Mouse (Mus musculus) ovary, postnatal 14 days (tissue): ENCODE data around the gene Bsph2.

Experiments
- DNase-seq: peaks from one replicate; pipeline ENCODE4 v3.0.0; 2022; ENCODE audit warnings: low spot score

The Bsph2 gene

DNA sequence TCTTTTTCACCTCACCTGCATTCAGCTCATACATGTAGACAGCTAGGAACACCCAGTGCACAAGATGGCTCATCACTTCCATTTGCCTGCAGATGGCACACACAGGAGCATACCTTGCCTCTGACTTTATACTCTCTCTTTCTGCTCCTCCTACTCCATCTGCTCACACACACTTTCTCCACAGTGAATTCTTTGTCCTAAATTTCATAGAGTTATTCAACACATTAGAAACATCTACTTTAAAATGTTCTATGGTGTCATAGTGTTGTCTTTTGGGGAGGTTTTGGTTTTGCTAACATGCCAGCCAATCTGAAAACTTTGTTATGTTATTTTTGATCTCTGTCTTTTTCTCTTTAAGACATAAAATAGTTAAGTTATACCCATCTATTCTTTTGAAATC is at the start of gene Bsph2:
Gene Bsph2, minus strand, starts transcription at position 101 of the 400 bp plus-strand sequence.
- no peak for DNase-seq

DNA sequence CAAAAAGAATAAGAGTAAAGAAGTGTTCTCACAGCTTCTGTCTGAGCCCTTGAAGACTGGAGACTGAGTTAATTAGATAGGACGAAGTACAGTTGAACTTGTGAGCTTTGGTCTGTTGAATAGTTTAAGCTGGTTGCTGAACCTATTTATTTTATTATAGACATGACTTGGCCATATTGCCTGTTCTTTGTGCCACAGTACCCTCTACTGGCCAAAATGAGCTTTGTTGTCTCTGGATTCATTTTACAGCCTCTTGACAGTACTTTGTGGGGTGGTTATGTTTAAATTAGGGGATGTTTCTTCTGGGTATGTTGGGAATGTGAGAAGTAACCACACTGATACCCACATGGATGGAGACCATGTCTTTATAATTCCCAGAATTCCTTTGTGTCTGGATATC is 59.3 kb downstream of the Bsph2 start:
- DNase-seq = peak; percentile 14
